Mouse (Mus musculus) liver, postnatal 0 days (tissue): ENCODE data around the gene Stmn1.

Source experiments
- CTCF ChIP-seq: sonication (generic); IDR thresholded peaks from 2 replicates; pipeline ENCODE4 v1.5.1; 2016; ENCODE audit warnings: antibody characterized with exemption, low read depth
- EP300 ChIP-seq: IDR thresholded peaks from 2 replicates; pipeline ENCODE4 v1.6.1; 2016; ENCODE audit warnings: antibody characterized with exemption, low read depth, mild to moderate bottlenecking

- TF ChIP-seq CTCF (no peak), EP300 (no peak)
Measured at GRCm38 (mm10) chr4:134516981-134517380, 48.9 kb downstream of the Stmn1 start.
